Comparison of ENCODE assay signal across 9 mouse cellular contexts in the genomic region with DNA sequence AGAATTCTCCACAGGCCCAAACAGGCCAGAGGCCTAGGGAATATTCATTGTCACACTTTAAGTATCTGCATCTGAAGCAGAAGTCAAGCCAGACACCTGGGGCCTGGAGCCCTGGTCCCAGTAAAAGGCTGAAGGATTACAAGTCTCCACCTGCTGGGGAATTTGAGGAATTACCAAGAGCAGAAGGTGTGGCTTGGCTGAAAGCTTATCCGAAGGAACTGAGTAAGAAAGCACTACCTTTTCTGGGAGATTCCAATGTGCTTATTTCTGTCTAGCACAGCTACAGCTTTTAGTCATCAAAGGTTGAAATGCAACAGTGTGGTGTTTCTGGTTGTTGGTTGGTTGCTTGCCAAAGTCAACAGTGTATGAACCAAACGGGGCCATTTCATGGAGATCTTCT.
A peak's percentile ranks its signal among the peaks of the same experiment; 100 is the strongest.
DNase-seq lines count a peak whose midpoint lies in the region; ATAC-seq and TF ChIP-seq lines count a peak whose summit lies in the region.
"Had no signal": no experiment of that assay in that cellular context is flagged by ENCODE, and none has a peak within 500 bp of the region (broad histone marks: within the 10 kb centered on the region; RNA-seq: fewer than 3 reads in every experiment).

No protein-coding gene starts in this region.

- no peak overlapping the region for H3K9ac ChIP-seq in forebrain, postnatal 0 days
- H3K9ac ChIP-seq: stomach, embryonic 15.5 days had no signal

- no peaks in the 10 kb centered on the region for H3K4me1 ChIP-seq in forebrain, postnatal 0 days (ENCODE audit: insufficient read depth)
- H3K4me1 ChIP-seq: stomach, embryonic 15.5 days had no signal

- no peak overlapping the region for H3K27ac ChIP-seq in forebrain, postnatal 0 days (ENCODE audit: low read depth, low read length)
- H3K27ac ChIP-seq: stomach, embryonic 15.5 days had no signal

- H3K4me2 ChIP-seq in forebrain, postnatal 0 days (ENCODE audit: low read depth) = no peak overlapping the region
- H3K4me2 ChIP-seq: stomach, embryonic 15.5 days had no signal

- no peaks in the 10 kb centered on the region for H3K9me3 ChIP-seq in forebrain, postnatal 0 days (ENCODE audit: low read length)
- H3K9me3 ChIP-seq: stomach, embryonic 15.5 days had no signal

- H3K4me3 ChIP-seq in forebrain, postnatal 0 days (ENCODE audit: low read depth, low read length) = no peak overlapping the region
- H3K4me3 ChIP-seq: stomach, embryonic 15.5 days had no signal

- peak; percentile 55 for DNase-seq in right cerebral cortex, adult 2 months (ENCODE audit: low spot score in 2 of 2)
- DNase-seq in right cerebral cortex, postnatal 4 days = no peak
- DNase-seq in cerebellum, adult 11-12 months = peak; percentile 8
- peak; percentile 49 for DNase-seq in forebrain, postnatal 0 days
- DNase-seq in kidney, adult 9 months = peak; percentile 58
- DNase-seq in lung, adult 18-20 months = peak; percentile 32 to 69
- peak; percentile 24 to 25 for DNase-seq in urinary bladder, postnatal 36 days (ENCODE audit: low spot score in 2 of 2)
- no peak for DNase-seq in thymus, postnatal 25 days

- H3K36me3 ChIP-seq in forebrain, postnatal 0 days (ENCODE audit: insufficient read depth) = no peaks in the 10 kb centered on the region
- H3K36me3 ChIP-seq: stomach, embryonic 15.5 days had no signal

- peak; percentile 69 for TF ChIP-seq CTCF in forebrain, postnatal 0 days (IDR thresholded peaks at IDR 0.05; ENCODE audit: low read depth)

- no peaks in the 10 kb centered on the region for H3K27me3 ChIP-seq in forebrain, postnatal 0 days (ENCODE audit: insufficient read depth, low read length)
- H3K27me3 ChIP-seq: stomach, embryonic 15.5 days had no signal

- ATAC-seq in forebrain, postnatal 0 days = no peak

- WGBS in forebrain, postnatal 0 days = 51% methylated on average over 2 of the region's 2 CpGs

Comparison
In these comparisons a context has a peak if more than half of its experiments do, and no peak if none do; other contexts are left out.
1. DNase-seq: peak in right cerebral cortex, adult 2 months (2 of 2), cerebellum, adult 11-12 months (single experiment), forebrain, postnatal 0 days (single experiment), kidney, adult 9 months (single experiment), lung, adult 18-20 months (2 of 2) and urinary bladder, postnatal 36 days (2 of 2); none in right cerebral cortex, postnatal 4 days (single experiment) and thymus, postnatal 25 days (single experiment).